Mouse (Mus musculus) brain, adult 10 weeks (tissue): ENCODE measurements around the gene Zfp607a. TPM values are rescaled to one million over a fixed set of nuclear protein-coding genes. Genes with fewer than 3 reads are reported as not detected.

ENCODE experiments used
- polyA plus RNA-seq: library from polyadenylated mRNA; stranded (reverse); fragments of 350-450 nt; fragmentation: Illumina TruSeq; extraction: RNeasy Lipid Tissue Mini Kit (QIAGEN cat#74804); gene quantifications from one replicate; pipeline ENCODE4 v1.2.3, GENCODE M21; 2015; ENCODE audit warnings: low read depth, low replicate concordance

Zfp607a gene
- 0.71 TPM for polyA plus RNA-seq

DNA sequence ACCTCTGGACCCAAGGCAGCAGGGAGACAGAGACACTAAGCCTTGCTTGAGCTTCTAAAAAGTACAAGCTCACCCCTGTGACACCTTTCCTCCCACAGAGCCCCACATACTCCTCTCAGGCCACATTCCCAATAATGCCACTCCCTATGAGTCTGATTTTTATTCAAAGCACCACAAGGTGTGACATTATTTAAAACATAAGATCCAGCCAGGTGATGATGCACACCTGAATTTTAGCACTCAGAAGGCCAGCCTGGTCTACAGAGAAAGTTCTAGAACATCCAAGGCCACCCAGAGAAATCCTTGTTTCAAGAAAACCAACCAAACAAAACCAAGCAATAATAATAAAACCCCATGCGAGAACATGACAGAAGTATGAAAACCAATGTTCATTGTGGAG is at the start of gene Zfp607a:
Gene Zfp607a (plus strand): TSS at position 301 of the 400 bp plus-strand sequence.

DNA sequence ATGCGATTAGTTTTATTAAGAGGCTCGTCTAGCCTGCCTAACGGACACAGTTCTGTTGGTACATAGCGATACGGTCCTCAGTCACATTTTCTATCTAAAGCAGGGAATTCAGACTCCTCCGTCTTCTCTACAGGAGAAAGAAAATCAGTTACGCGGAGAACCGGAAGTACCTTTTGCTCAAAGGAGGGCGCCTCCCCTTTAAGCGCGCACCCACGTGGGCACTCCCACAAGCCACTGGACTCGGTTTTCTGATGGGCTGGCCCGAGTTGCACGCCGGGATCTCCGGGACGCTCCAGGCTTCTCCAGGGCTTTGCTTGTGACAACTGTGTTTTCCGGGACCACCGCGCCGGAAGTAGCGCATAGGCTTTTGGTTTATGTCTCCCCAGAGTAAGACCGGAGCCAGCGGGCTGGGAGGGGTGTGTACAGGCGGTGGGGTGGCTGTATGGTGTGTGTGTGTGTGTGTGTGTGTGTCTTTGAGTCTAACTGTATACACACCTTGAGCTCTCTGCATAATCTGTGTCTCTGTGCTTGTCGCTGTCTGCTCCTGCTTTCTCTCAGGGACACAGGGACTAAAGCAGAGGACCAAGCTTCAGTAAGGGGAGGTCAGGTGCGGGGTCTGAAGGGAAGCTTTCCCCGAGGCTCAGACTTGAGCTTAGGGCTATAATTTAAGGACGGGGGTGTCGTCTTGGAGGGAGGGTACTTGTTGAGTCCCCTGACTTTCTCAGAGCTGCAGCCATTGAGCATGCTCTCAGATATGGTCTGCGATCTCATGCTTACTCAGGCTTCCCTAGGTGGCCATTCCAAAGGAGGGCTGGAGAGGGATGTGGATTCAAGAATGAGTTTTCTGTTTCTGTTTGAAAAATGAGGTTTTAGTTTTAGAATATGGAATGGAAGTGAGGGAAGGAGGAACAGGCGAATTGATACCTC is 18.7 kb upstream of the Zfp607a start, which contains the start of gene Zfp59:
Gene Zfp59 (plus strand): TSS at position 285 of the 927 bp plus-strand sequence.

DNA sequence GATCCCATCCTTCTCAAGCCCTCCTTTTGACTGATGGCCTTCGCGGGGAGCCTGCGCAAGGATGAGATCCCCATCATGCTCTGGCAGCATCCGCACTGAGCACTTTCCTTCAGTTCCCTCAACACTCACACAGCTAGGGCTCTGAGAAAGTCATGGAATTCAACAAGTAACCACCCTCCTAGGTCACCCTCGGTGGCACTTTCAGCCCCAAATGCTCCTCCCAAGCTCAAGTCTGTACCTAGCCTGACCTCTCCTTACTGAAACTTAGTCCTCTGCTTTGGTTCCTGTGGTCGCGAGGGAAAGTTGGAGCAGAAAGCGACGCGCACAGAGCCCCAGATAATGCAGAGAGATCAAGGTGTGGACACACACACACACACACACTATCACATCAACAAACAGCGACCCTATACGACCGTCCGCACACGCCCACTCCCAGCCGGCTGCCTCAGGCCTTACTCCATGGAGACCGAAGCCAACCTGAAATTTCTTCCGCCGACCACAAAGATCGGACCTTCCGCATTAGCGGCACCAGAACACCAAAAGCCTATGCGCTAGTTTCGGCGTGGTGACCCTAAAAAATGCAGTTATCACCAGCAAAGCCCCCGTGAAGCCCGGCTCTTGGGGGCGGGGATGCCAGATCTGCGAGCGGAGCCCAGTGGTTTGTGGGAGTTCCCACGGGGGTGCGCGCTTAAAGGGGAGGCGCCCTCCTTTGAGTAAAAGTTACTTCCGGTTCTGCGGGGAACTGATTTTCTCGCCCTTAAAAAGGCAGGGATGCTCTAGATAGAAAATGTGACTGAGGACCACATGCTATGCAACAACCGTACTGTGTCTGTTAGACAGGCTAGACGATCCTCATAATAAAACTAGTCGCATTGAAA is 71.7 kb downstream of the Zfp607a start, which contains the start of gene Zfp974:
Gene Zfp974 (minus strand): TSS at position 643 of the 878 bp plus-strand sequence.

Other genes with a start within 250 kb of the Zfp607a start
- gene Ttc9b, start 203.6 kb upstream of the Zfp607a start, polyA plus RNA-seq = 76.0 TPM
- gene Map3k10, start 182.9 kb upstream of the Zfp607a start, polyA plus RNA-seq = 133 TPM
- gene Zfp607b, start 168.2 kb upstream of the Zfp607a start, polyA plus RNA-seq = 9.8 TPM
- gene Zfp60, start 126.1 kb upstream of the Zfp607a start, polyA plus RNA-seq = 25.7 TPM
- gene Zfp626, start 50.3 kb upstream of the Zfp607a start, polyA plus RNA-seq = 7.4 TPM
- 6.5 TPM for gene Zfp59, start 18.9 kb upstream of the Zfp607a start, polyA plus RNA-seq
- gene Zfp974, start 71.9 kb downstream of the Zfp607a start, polyA plus RNA-seq = 9.4 TPM
- 14.2 TPM for gene Zfp780b, start 121.6 kb downstream of the Zfp607a start, polyA plus RNA-seq
- 4.6 TPM for gene Zfp850, start 156.6 kb downstream of the Zfp607a start, polyA plus RNA-seq
- gene Psmc4, start 192.6 kb downstream of the Zfp607a start, polyA plus RNA-seq = 177 TPM
- 0.06 TPM for gene Fcgbp, start 213.7 kb downstream of the Zfp607a start, polyA plus RNA-seq